Mouse (Mus musculus): ENCODE measurements around the gene Ugt1a6b.

DNA sequence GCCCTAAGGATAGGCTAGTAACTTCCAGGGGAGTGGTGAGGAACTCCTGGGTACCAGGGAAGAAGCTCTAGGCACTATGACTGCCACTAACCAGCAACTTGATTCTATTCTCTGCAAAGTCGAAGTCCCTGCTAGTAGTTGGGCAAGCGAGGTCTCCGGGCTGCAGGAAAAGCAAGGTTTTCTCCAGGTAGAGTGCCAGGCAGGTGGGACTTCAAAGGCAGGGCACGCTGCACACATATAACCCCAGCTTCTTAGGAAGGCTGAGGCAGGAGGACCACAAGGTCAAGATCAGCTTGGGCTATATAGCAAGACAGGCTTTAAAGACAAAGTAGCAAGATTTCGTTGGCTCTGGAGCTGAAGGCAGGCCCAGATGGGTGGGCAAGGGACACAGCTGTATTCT lies 160.7 kb downstream of the Ugt1a6b start:
- TF ChIP-seq CTCF (IDR thresholded peaks at IDR 0.05) (no peak), POLR2A (IDR thresholded peaks at IDR 0.05; ENCODE audit: insufficient read depth, low read depth, low read length) (no peak)

Data from heart, adult 2 months (tissue).